Mouse (Mus musculus) right cerebral cortex, postnatal 36 days (tissue): ENCODE measurements at regions not wholly inside any gene's neighbourhood (a gene's known extent, or its start where the extent isn't known, plus 50 kb on each side); places are given as distances from the start of the nearest gene placed in this dataset.

Source experiments
- DNase-seq, 2 experiments: peaks; one replicate each; pipeline ENCODE4 v3.0.0; 2022; ENCODE audit warnings: low spot score in 2 of 2, mixed read lengths in 1 of 2

DNA sequence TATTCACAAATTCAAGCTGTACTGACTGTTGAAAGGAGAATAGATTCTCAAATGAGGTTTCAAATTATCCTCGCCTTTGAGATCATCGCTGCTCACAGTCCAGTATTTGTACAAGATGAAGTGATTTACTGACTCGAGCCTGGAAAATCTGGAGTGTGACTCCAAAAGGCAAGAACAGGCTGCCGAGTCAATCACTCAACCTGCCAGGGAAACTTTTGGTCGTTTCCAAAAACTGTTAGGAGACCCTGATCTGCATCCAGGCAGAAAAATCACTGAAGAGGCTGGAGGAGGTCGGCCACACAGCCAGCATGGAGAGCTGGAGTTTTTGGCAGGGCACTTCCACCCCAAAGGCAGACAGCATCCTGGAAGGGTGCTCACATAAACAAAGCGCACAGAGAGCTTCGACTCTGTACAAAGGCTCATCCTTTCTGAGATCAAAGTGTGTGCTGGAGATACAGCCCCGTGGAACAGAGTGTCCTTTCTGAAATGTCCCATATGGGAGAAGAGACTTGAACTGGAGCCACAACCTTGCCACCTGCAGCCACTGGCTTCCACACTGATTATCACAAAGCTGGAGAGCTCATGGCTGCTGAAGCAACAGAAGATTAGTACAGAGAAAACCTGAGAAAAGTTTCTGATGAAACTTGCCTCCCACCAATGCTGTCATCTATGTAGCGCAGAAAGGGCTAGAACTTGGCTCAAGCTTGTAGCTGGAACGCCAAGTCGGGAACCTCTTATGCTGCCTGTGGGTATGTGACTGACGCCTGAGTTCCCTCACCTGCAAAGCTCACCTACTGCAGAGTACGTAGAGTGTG, 355.5 kb upstream of the Npvf start:
- no peak for DNase-seq

- no peak for DNase-seq
These were observed 356.3 kb upstream of the Npvf start for GRCm38 (mm10) chr6:51010536-51010935.

DNA sequence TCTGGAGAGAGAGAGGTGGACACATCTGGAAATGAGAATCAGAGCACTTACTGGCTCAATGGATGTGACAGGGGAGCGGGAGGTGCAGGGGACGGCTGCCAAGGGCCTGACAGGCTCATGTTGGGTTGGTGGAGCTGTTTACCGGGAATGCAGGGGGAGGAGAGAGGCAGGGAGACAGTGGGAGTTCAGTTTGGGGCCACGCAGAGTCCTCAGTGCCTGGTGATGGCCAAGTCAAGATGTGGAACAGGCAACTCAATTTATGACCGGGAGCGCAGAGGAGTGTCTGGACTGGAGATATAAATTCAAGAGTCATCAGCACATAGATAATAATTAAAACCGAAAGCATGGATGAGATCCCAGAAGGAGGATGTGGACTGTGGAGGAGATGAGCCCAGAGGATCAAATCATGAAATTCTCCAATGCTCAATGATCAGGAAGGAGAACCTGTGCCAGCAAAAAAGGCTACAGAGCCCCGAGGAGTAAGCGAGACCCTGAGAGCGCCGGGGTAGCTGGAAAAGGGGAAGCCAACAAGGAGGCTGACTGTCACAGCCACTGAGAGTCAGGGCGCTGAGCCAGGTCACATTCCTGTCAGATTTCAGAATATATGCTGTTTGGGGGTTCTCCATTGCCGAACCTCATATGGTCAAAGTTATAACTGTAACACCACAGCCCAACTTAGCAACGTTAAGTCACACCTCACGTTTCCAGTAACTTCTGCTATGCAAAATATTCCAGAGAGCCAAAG, 358.0 kb upstream of the Npvf start:
- no peak for DNase-seq

GRCm38 (mm10) chr6:51015735-51016134, 361.5 kb upstream of the Npvf start:
- peak in 1 of 2 experiments; percentile 14 for DNase-seq

DNA sequence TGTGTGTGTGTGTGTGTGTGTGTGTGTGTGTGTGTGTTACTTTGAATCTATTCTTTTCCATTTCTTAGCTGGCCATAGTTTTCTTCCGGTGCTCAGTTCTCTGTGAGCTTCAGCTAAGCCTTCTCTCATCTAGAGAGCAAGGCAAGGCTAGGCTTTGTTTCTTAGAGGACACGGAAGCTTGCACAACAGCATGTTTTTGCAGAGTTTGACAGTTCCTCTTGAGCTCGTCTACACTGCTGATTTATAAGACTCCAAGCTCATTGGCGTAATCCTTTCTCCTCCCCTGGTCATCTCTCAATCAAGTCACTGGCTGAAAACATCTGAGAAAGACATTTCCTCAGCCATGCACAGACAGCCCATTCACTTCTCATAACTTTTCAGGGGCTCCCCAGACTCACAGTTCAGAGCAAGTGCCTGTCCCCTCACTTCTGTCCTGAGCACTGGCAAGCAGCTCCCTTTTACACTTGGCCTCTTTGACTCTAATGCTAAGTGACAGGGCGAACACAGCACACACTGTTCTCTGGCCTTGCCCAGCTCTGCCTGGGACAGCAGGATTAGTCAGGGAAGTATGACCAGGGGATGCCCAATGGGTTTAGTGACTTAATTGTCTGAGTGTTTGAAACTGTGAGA, 362.3 kb upstream of the Npvf start:
- no peak for DNase-seq

DNA sequence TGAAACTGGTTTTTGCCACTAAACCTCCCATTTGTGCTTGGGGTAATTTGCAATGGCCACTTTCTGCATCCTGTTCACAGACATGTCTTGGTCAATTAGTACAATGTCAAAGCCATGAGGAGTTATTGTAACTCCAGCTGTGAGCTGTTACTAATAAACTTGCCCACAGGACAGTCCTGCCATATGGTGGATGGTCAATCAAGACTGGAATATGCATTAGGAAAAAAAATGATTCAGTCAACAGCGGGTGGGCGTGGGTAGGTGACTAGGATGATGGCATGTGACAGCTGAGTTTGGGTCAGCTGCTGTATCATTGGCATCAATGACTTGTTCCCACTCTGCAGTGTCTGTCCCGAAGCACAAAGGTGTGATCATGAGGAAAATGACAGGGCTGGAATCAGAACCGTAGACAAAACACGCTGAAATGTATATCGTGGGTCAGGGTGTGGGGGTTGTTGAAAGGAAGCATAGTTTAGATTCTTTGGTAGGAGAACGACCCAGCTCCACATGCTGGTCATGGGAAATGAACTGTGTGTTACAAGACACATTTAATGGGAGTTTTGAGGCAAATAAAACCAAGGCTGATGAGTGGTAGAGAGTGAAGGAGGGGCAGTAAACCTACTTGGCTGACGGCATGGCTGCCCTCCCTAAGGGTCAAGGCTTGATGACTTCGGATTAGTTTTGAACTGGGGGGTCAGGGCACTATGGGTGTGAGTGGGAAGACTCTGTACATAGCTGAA, 363.2 kb upstream of the Npvf start:
- no peak for DNase-seq

DNA sequence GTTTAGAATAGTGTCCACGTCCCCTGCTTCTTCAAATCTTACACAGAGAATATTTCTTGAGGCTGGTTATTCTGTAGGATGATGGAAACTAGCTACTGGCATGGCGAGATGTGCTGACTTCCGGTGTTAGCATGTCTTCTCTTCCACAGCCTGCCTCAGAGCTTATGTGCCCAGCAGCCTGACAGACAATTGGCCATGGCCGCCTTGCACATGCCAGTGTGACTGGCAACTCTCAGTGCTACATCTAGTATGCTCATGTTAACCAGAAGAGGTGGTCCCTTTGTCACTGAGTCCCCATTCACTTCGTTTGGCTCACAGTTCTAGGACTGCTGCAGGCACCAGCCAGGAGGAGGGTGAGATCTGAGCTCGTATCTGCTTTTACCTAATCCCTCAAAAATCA, 367.0 kb upstream of the Npvf start:
- DNase-seq = no peak

GRCm38 (mm10) chr6:51023361-51023760, 369.1 kb upstream of the Npvf start:
- no peak for DNase-seq

DNA sequence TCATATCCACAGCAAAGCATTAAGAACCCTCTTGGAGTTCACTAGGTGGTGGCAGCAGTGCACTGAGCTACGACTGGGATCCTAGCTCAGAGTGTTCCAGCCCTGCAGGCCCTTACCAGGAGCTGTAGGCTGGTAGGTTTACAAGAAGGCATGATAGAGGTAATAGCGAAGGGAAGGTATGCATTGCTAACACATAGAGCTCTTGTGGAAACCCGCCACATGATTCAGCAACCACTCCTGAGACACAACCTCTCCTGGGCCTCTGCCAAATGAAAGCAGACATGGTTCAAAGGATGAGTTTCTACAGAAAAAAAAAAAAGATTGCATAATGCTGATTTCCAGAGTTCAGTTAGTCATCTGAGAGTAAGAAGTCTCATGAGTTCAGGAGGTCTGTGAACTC, 370.5 kb upstream of the Npvf start:
- no peak for DNase-seq

- DNase-seq = no peak
These were observed 371.2 kb upstream of the Npvf start for GRCm38 (mm10) chr6:51025411-51025810.

DNA sequence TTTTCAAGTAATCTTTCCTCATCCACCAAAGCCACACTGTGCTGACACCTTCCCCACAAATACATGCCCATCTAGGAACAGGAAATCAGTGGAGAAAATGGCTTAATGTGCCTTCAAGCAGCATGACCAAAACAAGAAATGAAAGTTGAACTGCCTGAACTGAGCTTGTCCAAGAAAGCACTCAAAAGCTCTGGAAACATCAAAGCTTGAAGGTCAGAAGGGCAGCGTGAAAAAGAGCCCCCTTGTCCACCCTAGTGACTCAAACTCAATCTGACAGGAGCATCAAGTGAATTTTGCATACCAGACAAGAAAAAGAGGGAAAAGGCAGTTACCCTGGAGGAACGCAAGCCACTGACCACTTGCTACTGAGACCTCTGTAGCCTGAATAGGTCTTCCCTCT, 373.1 kb upstream of the Npvf start:
- no peak for DNase-seq

- no peak for DNase-seq
These were observed 375.3 kb upstream of the Npvf start for GRCm38 (mm10) chr6:51029516-51029915.

DNA sequence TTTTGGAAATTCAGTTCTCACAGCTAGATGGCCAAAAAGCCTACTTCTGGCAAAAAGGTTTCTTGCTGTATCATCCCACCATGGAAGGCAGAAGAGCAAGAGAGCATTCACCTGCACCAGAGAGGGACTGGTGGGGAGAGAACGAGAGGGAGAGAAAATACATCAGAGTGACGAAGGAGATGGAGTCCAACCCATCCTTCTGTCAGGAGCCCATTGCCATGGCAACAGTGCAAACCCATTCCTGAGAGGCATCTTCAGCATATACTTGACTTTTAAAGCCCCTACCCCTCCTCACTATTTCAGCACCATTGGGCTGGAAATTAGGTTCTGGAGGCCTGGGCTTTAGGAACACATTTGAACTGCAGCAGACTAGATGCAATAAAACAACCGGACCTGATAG, 375.7 kb upstream of the Npvf start:
- no peak for DNase-seq

DNA sequence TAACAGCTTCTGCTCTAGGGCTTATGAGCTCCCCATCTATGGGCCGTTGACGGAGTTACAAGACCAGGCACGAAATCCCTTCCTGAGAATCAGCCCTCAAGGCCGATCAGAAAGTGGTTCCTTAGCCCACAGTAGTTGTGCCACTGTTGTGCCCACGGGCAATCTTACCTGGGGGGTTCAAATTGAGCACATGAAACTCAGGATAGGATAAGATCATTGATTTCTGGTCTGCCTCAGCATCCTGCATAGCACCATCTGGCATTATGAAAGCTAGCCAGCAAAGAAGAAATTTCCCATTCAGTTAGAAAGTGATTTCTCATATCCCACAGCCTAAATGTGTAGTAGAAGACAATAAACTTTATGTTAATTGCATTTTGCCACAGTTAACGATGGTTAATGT, 379.6 kb upstream of the Npvf start:
- DNase-seq = no peak

DNA sequence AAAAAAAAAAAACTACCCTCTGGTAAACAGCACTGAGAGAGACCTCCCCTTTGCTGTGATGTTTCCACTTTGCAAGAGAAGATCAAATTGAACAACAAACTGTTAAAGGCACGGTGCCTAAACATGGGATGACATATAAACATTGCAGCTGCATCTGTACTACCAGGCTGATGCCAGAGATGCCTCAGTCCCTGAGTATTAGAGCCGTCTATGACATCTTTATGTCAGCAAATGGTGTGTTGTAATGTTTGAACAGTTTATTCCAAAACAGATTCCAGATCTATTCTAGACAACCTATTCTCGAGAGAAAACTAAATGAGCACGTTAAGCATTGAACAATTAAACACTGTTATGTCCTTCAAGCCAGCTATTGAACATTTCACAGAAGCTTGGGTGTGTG, 381.8 kb upstream of the Npvf start:
- DNase-seq = no peak

DNA sequence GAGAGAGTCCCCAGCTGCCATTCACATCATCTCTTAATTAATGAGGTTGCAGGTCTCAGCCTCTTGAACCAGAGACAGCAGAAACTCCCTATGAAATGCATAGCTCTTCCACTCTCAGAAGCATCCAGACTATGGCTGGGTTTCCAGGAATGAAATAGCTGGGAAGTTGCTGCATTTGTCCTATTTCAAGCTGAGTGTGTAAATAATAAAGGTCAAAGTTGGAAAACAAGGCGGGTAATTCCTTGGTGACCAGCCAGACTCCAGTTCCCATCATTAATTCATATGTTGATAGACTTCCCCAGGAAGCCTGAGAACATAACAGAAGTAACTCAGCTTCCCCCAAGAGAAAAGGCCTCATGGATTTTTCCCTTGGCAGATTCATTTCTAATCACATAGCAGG, 382.3 kb upstream of the Npvf start:
- DNase-seq = no peak

DNA sequence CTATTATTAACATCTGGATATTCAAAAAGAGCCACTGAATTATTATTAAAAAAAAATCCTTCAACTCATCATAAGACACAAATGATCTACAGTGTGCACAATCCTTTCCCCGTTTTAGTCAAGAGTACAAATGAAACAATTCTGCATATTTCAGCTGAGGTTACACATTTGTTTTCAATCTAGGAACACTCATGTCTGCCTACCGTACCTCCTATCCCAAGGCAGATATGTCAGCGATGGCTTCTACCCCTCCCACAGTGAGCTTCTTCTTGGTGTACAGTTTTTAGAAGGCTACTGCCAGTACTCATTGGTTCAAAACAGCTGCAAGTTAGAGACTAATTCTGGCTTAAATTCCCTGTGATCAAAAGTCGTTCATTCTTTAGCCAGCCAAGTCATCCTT, 382.7 kb upstream of the Npvf start:
- DNase-seq = no peak

DNA sequence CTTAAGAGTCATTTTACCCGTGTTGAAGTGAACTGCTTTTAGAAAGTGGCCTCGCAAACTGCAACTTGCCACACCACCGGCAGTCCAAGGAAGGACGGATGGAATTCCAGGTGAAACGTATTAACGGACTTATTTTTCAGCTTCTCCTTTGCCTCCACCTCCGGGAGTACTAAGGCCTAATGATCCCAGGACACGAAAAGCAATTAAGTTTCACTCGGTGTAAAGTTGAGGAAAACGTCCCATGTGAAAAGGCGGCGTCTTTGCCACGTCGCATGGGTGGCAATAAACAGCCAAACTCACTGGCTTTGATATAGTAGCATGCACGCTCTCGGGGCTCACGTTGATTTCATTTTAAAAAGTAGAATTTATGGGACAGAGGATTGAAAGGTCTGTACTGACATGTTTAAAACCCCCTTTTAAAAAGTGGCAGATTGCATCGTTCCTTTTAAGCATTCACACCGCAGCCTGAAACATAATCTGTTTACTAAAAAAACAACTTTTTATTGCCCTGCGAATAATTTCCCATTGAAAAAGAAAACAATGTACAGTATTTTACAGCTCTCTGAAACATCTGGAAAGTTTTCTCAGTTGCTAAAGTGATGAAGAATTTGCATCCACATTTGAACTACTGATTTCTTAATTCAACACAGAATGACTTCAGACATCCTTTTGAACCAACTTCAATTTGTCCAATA, 385.4 kb upstream of the Npvf start:
- no peak for DNase-seq

GRCm38 (mm10) chr6:51043970-51044369, 388.5 kb upstream of the Nfe2l3 start:
- no peak for DNase-seq

GRCm38 (mm10) chr6:51044873-51045272, 387.6 kb upstream of the Nfe2l3 start:
- no peak for DNase-seq

- DNase-seq = no peak
These were observed 380.0 kb upstream of the Nfe2l3 start for GRCm38 (mm10) chr6:51052451-51052921.
